Mouse (Mus musculus) frontal cortex, adult (tissue): ENCODE results near the gene Stat5b.

Source experiments
- ATAC-seq: cut with Nextera tagmentation; 2 replicates; pipeline ENCODE4 v1.9.2; 2017; ENCODE audit warnings: mild to moderate bottlenecking, moderate library complexity, mixed read lengths; ENCODE audit not compliant: low TSS enrichment

The Stat5b gene

GRCm38 (mm10) chr11:100840866-100841265 lies 9.7 kb downstream of the Stat5b start:
- ATAC-seq = no peak

DNA sequence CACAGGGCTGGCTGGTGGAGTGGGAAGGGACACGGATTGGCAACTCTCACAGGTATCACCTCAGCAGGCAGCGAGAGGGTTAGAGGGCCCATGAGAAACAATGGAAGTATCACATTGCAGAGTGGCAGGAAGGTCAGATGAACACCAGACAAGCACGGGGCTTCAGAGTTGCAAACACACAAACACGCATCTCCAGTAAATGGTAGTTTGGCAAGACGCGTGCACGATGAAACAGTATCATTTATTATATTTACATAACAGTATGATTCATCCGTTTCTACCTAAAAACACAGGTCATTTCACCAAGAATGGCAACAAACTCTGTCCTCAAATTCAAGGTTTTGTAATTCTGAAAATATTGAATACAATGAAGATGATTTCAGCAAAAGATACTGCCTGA lies 11.0 kb downstream of the Stat5b start:
- ATAC-seq = no peak

- ATAC-seq = no peak
Observed at GRCm38 (mm10) chr11:100838894-100839293, 11.6 kb downstream of the Stat5b start.

- ATAC-seq = no peak
Observed at GRCm38 (mm10) chr11:100836923-100837702, 13.4 kb downstream of the Stat5b start.

- no peak for ATAC-seq
Observed at GRCm38 (mm10) chr11:100833466-100833865, 17.1 kb downstream of the Stat5b start.

DNA sequence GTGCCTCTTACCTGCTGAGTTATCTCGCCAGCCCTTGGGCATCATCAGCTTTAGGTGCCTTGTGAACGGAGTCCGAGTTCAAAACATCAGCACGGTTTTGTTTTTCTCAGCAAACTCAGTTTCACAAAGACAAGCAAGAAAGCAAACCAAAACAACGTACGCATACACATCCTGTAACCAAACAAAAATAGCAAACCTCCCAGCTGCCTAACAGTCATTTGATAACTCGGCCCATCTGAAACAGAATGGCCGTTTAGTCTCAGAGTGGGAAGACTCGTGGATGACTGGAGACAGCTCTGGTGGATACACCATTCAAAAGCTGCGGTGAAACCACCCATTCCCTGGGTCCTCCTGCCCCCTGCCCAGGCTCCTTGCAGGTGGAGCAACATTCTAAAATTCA lies 19.1 kb downstream of the Stat5b start:
- no peak for ATAC-seq

DNA sequence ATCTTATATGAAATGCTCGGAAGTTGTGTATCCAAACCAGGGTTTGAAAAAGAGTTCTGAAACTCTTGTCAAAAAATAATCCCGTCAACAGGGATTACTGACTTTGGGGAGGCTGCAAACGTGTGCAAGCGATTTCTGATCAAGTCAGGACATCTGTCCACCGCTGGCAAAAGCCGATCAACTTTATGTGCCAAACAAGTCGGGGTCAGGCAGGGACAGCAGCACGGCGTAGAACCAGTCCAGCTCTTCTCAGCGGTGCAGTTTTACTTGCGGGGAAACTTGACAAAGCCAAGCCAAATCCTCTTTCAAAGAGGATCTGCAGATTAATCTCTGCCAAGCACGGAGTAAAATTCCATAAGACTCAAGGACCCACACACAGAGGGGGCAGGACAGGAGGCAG lies 20.8 kb downstream of the Stat5b start:
- ATAC-seq = no peak

GRCm38 (mm10) chr11:100828676-100829151 lies 21.8 kb downstream of the Stat5b start:
- ATAC-seq = no peak

DNA sequence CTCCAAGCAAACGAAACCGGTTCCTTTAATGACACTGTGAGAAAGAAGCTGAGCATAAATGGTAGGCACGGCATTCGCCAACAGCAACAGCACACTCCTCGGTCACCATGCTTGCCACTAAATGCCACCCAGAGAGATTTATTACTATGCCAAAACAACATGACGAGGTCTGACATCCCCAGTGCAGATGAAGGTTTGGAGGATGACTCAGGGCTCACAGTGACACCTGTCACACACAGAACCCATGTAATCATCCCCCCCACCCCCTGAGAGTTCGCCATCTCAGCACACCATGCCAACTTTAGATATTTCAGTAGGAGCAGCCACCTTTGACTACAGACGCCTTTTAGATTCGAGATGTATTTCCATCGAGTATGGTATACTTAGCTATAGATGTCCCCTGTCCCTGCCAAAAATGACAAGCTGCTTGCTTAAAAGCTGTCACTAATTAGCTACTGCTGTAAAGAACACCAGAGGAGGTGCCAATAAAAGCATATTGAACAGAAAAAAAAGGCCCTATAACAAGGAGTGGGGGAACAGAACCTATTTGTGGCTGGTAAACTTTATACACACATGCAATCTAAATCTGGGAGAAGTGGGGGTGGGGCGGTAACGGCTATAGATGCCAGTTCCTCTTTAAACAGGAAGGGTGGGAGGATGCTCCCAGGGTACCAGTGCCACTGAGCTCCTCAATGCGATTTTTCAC lies 24.2 kb downstream of the Stat5b start:
- ATAC-seq = peak; percentile 62; the same call in 1 of the 2 replicates

- no peak for ATAC-seq
Observed at GRCm38 (mm10) chr11:100825451-100825850, 25.1 kb downstream of the Stat5b start.

- no peak for ATAC-seq
Observed at GRCm38 (mm10) chr11:100824496-100824895, 26.0 kb downstream of the Stat5b start.

DNA sequence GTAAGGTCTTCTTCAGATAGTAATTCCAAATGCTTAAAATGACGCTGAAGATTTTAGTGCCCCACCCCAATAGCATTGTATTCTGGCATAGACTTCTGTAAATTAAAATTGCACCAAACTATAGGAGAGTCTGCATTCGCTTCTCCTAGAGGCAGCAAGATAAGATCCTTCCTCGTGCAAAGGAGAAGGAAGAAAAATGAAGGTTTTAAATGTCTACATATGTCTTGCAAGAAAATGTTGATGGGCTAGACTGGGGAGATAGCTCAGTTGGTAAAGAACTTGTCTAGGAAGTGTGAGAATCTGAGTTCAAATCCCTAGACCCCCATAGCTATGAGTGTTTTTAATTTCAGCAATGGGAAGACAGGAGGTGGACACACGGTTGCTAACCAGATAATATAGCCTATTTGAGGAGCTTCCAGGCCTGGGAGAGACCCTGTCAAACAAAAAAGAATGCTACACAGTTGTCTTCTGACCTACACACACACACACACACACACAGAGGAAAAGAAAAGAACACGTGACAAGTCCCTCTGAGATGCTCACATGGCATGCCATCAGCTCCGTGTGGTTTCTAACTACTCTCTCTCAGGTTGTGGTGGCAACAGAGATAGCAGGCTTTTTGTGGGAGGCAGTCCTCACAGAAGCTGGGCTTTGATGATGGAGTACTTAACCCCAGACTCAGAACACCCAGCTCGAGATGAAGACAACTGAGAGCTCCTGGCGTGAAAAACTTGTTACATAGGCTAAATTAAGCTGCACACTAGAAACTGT lies 26.8 kb downstream of the Stat5b start:
- ATAC-seq = no peak

- no peak for ATAC-seq
Observed at GRCm38 (mm10) chr11:100822365-100822764, 28.2 kb downstream of the Stat5b start.

GRCm38 (mm10) chr11:100821605-100822220 lies 28.8 kb downstream of the Stat5b start:
- ATAC-seq = no peak

DNA sequence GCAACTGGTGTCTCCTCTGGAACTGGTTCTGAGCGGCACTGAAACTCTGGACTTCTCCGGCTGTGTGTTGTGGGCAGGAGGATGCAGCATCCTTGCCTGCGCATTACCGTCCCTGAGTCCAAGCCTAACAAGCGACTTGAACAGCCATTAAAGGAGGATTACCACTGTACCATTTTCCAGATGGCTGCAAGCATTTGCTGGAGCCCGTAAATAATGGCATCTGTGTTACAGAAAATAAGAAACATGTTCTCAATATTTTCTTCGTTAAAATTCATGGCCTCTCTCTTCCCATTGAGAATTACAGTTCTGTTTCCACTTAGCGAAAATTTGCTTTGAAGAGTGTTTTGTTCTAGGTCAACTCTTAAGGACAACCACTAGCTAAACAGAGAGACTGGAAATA lies 30.5 kb downstream of the Stat5b start:
- no peak for ATAC-seq

DNA sequence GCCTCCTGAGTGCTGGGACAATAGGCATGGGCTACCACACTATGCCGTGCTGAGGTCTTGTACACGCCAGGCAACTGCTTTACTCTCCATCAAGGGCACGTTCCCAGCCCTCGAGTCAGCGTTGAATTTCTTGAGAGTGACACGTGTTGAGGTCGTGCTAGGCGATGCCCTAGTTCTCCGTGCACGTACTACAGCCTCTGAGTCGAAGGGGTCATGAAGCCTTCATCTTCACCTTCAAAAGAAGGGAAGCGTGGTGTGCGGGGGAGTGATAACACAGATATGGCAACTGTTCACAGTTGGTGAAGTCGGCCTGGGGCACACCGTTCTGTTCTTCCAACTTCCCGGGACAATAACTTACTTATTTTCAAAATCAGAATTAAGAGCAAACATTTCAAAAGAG lies 30.9 kb downstream of the Stat5b start:
- no peak for ATAC-seq

DNA sequence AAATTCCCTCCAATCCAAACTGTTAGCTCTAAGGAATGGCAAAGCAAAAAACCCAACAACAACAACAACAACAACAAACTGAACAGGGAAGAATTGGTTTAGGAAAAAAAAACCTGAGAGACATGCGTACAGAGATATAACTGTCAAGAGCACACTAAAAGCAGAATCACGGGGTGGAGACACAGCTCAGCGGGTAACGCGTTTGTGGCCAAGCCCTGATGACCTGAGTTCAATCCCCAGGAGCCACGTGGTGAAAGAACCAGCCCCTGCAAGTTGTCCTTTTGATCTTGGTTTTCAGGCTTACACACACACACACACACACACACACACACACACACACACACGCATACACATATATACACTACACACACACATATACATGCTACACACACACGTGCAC lies 31.5 kb downstream of the Stat5b start:
- no peak for ATAC-seq

- no peak for ATAC-seq
Observed at GRCm38 (mm10) chr11:100818359-100819012, 32.0 kb downstream of the Stat5b start.

- no peak for ATAC-seq
Observed at GRCm38 (mm10) chr11:100817311-100817710, 33.2 kb downstream of the Stat5b start.

GRCm38 (mm10) chr11:100816801-100817200 lies 33.7 kb downstream of the Stat5b start:
- ATAC-seq = no peak

DNA sequence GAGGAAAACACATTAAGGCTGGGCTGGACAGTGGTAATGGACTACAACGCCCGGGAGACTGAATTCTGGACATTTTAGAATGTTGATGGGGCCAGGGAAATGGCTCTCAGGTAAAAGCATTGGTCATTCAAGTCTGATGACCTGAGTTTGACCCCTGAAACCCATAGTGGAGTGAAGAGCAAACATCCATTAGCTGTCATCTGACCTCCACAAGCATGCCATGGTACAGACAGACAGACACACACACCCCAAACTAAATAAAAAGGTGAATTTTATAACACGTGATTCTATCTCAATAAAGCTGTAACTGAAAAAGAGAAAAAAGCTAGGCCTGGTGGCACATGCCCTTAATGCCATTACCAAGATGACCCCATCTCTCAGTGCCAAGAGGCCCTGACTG lies 34.2 kb downstream of the Stat5b start:
- ATAC-seq = no peak
